51 mouse cellular contexts compared by ENCODE assay signal in the genomic region with DNA sequence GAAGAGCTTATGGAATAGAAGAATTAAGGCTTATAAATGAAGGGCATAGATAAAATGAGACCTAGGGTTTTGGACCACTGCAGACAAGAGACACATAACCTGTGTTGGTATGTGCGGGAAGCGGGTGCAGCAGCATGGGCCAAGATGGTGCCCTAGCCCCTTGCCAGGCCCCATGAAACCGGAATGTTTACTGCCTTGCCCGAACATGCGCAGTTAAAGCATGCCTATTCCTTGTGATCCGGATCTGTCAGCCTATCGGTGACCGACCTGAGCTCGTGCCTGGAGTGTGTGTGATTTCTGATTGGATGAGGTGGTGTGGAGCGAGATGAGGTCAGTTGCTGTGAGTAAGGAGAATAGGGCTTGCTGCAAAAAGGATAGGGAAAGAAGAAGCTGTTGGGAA. TPM values are rescaled to one million over a fixed set of nuclear protein-coding genes. Genes with fewer than 3 reads are reported as not detected.
"Had no signal": no experiment of that assay in that cellular context is flagged by ENCODE, and none has a peak within 500 bp of the region (broad histone marks: within the 10 kb centered on the region; RNA-seq: fewer than 3 reads in every experiment).

No protein-coding gene starts in this region.

- H3K36me3 ChIP-seq: heart, embryonic 10.5 days; heart, embryonic 12.5 days; heart, embryonic 13.5 days; heart, embryonic 15.5 days; hindbrain, embryonic 10.5 days; hindbrain, embryonic 12.5 days; hindbrain, embryonic 15.5 days; intestine, embryonic 15.5 days; kidney, embryonic 15.5 days had no signal

- H3K4me1 ChIP-seq: heart, embryonic 10.5 days; heart, embryonic 12.5 days; heart, embryonic 13.5 days; heart, embryonic 15.5 days; hindbrain, embryonic 10.5 days; hindbrain, embryonic 12.5 days; hindbrain, embryonic 13.5 days; hindbrain, embryonic 15.5 days; intestine, embryonic 15.5 days; kidney, embryonic 15.5 days had no signal

- H3K4me3 ChIP-seq: heart, embryonic 10.5 days; heart, embryonic 12.5 days; heart, embryonic 13.5 days; heart, embryonic 15.5 days; hindbrain, embryonic 10.5 days; hindbrain, embryonic 12.5 days; hindbrain, embryonic 13.5 days; hindbrain, embryonic 15.5 days; intestine, embryonic 15.5 days; kidney, embryonic 15.5 days; layer of hippocampus, adult 2 months; left cerebral cortex, adult 2 months had no signal

- H3K9me3 ChIP-seq: heart, embryonic 10.5 days; heart, embryonic 12.5 days; heart, embryonic 13.5 days; heart, embryonic 15.5 days; hindbrain, embryonic 12.5 days; hindbrain, embryonic 13.5 days; hindbrain, embryonic 15.5 days; intestine, embryonic 15.5 days; kidney, embryonic 15.5 days had no signal

- DNase-seq: heart, postnatal 10 days; heart, postnatal 14 days; heart, postnatal 4 days; kidney, adult 11 months; kidney, adult 18-20 months; kidney, adult 2 months; kidney, adult 8-10 months; kidney, adult 9 months; kidney, postnatal 10 days; kidney, postnatal 14 days; kidney, postnatal 25 days; kidney, postnatal 36 days; kidney, postnatal 4 days; layer of hippocampus, adult 9-11 months; layer of hippocampus, postnatal 36 days had no signal

- H3K9ac ChIP-seq: heart, embryonic 12.5 days; heart, embryonic 13.5 days; heart, embryonic 15.5 days; hindbrain, embryonic 12.5 days; hindbrain, embryonic 13.5 days; hindbrain, embryonic 14.5 days; hindbrain, embryonic 15.5 days; intestine, embryonic 15.5 days; kidney, embryonic 15.5 days had no signal

- ATAC-seq: hindbrain, embryonic 16.5 days; hindbrain, postnatal 0 days; inflammation-experienced regulatory T-cells, adult 6 months; intestine, embryonic 15.5 days; intestine, embryonic 16.5 days; intestine, postnatal 0 days had no signal

- H3K27me3 ChIP-seq: heart, embryonic 12.5 days; heart, embryonic 13.5 days; heart, embryonic 15.5 days; hindbrain, embryonic 12.5 days; hindbrain, embryonic 13.5 days; hindbrain, embryonic 15.5 days; intestine, embryonic 15.5 days; kidney, embryonic 15.5 days had no signal

- H3K27ac ChIP-seq: heart, embryonic 10.5 days; heart, embryonic 13.5 days; heart, embryonic 15.5 days; hindbrain, embryonic 10.5 days; hindbrain, embryonic 12.5 days; hindbrain, embryonic 13.5 days; hindbrain, embryonic 14.5 days; hindbrain, embryonic 15.5 days; hindbrain, postnatal 0 days; intestine, embryonic 15.5 days; kidney, embryonic 15.5 days; kidney, postnatal 0 days; layer of hippocampus, adult 2 months; left cerebral cortex, adult 2 months had no signal

RNA-seq across cellular contexts. Expression of gene Gm6592, which starts 8.7 kb away (rescaled TPM):
- total RNA-seq: heart, postnatal 10 days; heart, postnatal 14 days; heart, postnatal 25 days; heart, postnatal 4 days; hematopoietic stem cell, adult 5-6 weeks; hindbrain, postnatal 0 days; layer of hippocampus, adult 18-20 months; layer of hippocampus, adult 2 months; layer of hippocampus, adult 8-10 months; layer of hippocampus, postnatal 10 days; layer of hippocampus, postnatal 14 days; layer of hippocampus, postnatal 25 days; layer of hippocampus, postnatal 36 days; left cerebral cortex, adult 18-20 months; left cerebral cortex, adult 2 months had no signal
- polyA plus RNA-seq: heart, embryonic 10.5 days; heart, embryonic 11.5 days; heart, embryonic 12.5 days; heart, embryonic 13.5 days; heart, embryonic 14.5 days; heart, embryonic 15.5 days; heart, embryonic 16.5 days; heart, postnatal 0 days; hindbrain, embryonic 10.5 days; hindbrain, embryonic 11.5 days; hindbrain, embryonic 12.5 days; hindbrain, embryonic 13.5 days; hindbrain, embryonic 14.5 days; hindbrain, embryonic 15.5 days; hindbrain, embryonic 16.5 days; hindbrain, postnatal 0 days; inflammation-experienced regulatory T-cells, adult 6 months; intestine, embryonic 14.5 days; intestine, embryonic 15.5 days; intestine, embryonic 16.5 days; intestine, postnatal 0 days; kidney, adult 2 months; kidney, embryonic 14.5 days; kidney, embryonic 15.5 days; kidney, embryonic 16.5 days; kidney, postnatal 0 days; large intestine, adult 2 months had no signal

RNA-seq across cellular contexts. Expression of gene Gm5751, which starts 21.6 kb away (rescaled TPM):
- total RNA-seq: heart, postnatal 10 days; heart, postnatal 14 days; heart, postnatal 25 days; heart, postnatal 4 days; hematopoietic stem cell, adult 5-6 weeks; hindbrain, postnatal 0 days; layer of hippocampus, adult 18-20 months; layer of hippocampus, adult 2 months; layer of hippocampus, adult 8-10 months; layer of hippocampus, postnatal 10 days; layer of hippocampus, postnatal 14 days; layer of hippocampus, postnatal 25 days; layer of hippocampus, postnatal 36 days; left cerebral cortex, adult 18-20 months; left cerebral cortex, adult 2 months had no signal
- polyA plus RNA-seq: heart, embryonic 10.5 days; heart, embryonic 11.5 days; heart, embryonic 12.5 days; heart, embryonic 13.5 days; heart, embryonic 14.5 days; heart, embryonic 15.5 days; heart, embryonic 16.5 days; heart, postnatal 0 days; hindbrain, embryonic 10.5 days; hindbrain, embryonic 11.5 days; hindbrain, embryonic 12.5 days; hindbrain, embryonic 13.5 days; hindbrain, embryonic 14.5 days; hindbrain, embryonic 15.5 days; hindbrain, embryonic 16.5 days; hindbrain, postnatal 0 days; inflammation-experienced regulatory T-cells, adult 6 months; intestine, embryonic 14.5 days; intestine, embryonic 15.5 days; intestine, embryonic 16.5 days; intestine, postnatal 0 days; kidney, adult 2 months; kidney, embryonic 14.5 days; kidney, embryonic 15.5 days; kidney, embryonic 16.5 days; kidney, postnatal 0 days; large intestine, adult 2 months had no signal

RNA-seq across cellular contexts. Expression of gene Ssxb5, which starts 49.0 kb away (rescaled TPM):
- total RNA-seq: heart, postnatal 10 days; heart, postnatal 14 days; heart, postnatal 25 days; heart, postnatal 4 days; hematopoietic stem cell, adult 5-6 weeks; hindbrain, postnatal 0 days; layer of hippocampus, adult 18-20 months; layer of hippocampus, adult 2 months; layer of hippocampus, adult 8-10 months; layer of hippocampus, postnatal 10 days; layer of hippocampus, postnatal 14 days; layer of hippocampus, postnatal 25 days; layer of hippocampus, postnatal 36 days; left cerebral cortex, adult 18-20 months; left cerebral cortex, adult 2 months had no signal
- polyA plus RNA-seq: heart, embryonic 10.5 days; heart, embryonic 11.5 days; heart, embryonic 12.5 days; heart, embryonic 13.5 days; heart, embryonic 14.5 days; heart, embryonic 15.5 days; heart, embryonic 16.5 days; heart, postnatal 0 days; hindbrain, embryonic 10.5 days; hindbrain, embryonic 11.5 days; hindbrain, embryonic 12.5 days; hindbrain, embryonic 13.5 days; hindbrain, embryonic 14.5 days; hindbrain, embryonic 15.5 days; hindbrain, embryonic 16.5 days; hindbrain, postnatal 0 days; inflammation-experienced regulatory T-cells, adult 6 months; intestine, embryonic 14.5 days; intestine, embryonic 15.5 days; intestine, embryonic 16.5 days; intestine, postnatal 0 days; kidney, adult 2 months; kidney, embryonic 15.5 days; kidney, embryonic 16.5 days; kidney, postnatal 0 days; large intestine, adult 2 months had no signal
